Mouse (Mus musculus) hindbrain, embryonic 10.5 days (tissue): ENCODE measurements around the gene Rapgef1. TPM values are rescaled to one million over a fixed set of nuclear protein-coding genes. Genes with fewer than 3 reads are reported as not detected.
A peak's percentile ranks its signal among the peaks of the same experiment; 100 is the strongest.

Experiments
- DNase-seq: peaks from one replicate; pipeline ENCODE4 v3.0.0-alpha.2; 2017; ENCODE audit warnings: low spot score
- H3K27ac ChIP-seq: fragments of 300-500 bp; sonication (generic); 2 replicates; pipeline ENCODE4 v1.5.1; 2016; ENCODE audit warnings: mild to moderate bottlenecking, moderate library complexity
- H3K27me3 ChIP-seq: fragments of 300-500 bp; sonication (generic); 2 replicates; pipeline ENCODE4 v1.6.1; 2016; ENCODE audit warnings: mild to moderate bottlenecking; ENCODE audit not compliant: poor library complexity, insufficient read depth, severe bottlenecking
- H3K36me3 ChIP-seq: fragments of 300-500 bp; sonication (generic); 2 replicates; pipeline ENCODE4 v1.6.1; 2016; ENCODE audit warnings: mild to moderate bottlenecking, moderate library complexity
- H3K4me1 ChIP-seq: fragments of 300-500 bp; sonication (generic); replicated peaks from 2 replicates; pipeline ENCODE4 v1.6.1; 2016; ENCODE audit warnings: mild to moderate bottlenecking
- H3K4me3 ChIP-seq: fragments of 300-500 bp; sonication (generic); 2 replicates; pipeline ENCODE4 v1.5.1; 2016; ENCODE audit warnings: mild to moderate bottlenecking, moderate library complexity
- H3K9me3 ChIP-seq: fragments of 300-500 bp; sonication (generic); 2 replicates; pipeline ENCODE4 v1.6.1; 2016; ENCODE audit warnings: mild to moderate bottlenecking, moderate library complexity
- WGBS: fragments of 180-500 bp; shearing (Covaris S2); methylation state at CpG from one replicate; pipeline ENCODE4 v1.1.7; 2016; 5-methylcytosine and 5-hydroxymethylcytosine counted together
- polyA plus RNA-seq: library from polyadenylated mRNA; unstranded; fragments of >200 nt; fragmentation: Nextera tagmentation; extraction: Ambion mirVana; gene quantifications from 2 replicates; pipeline ENCODE4 v1.2.1, GENCODE M21; 2016

The Rapgef1 gene
- polyA plus RNA-seq, 1 experiment from 2014 or later = 13.5 TPM

DNA sequence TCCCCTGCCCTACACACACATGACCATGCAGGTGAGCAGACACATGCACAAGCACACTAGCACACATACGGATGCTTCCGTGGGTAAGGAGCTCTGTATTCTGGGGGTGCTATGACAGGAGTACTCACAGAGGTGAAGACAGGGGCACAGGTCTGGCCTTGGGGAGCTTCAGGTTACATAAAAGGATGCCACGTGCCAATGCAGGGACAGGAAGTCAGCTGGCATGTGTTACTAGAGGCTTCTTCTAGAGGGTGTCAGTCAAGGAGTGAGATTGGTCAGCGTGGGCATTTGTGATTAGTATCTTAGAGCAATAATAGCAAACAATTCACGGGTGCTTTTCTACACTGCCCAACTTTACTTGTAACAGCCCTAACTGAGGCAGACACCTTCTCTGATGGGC is 71.5 kb downstream of the Rapgef1 start:
- Histone ChIP-seq H3K4me1 (no peaks in the 10 kb centered on the region), H3K27me3 (no peaks in the 10 kb centered on the region), H3K36me3 (peaks cover 92% of the 10 kb centered on the region), H3K9me3 (no peaks in the 10 kb centered on the region), H3K27ac (no peak overlapping the region), H3K4me3 (no peak overlapping the region)
- no peak for DNase-seq
- WGBS = 90% methylated on average over 5 of the region's 5 CpGs

- no peak overlapping the region for H3K27ac ChIP-seq
- H3K36me3 ChIP-seq = peaks cover 92% of the 10 kb centered on the region
- no peaks in the 10 kb centered on the region for H3K27me3 ChIP-seq
- H3K4me1 ChIP-seq = no peaks in the 10 kb centered on the region
- DNase-seq = no peak
- no peaks in the 10 kb centered on the region for H3K9me3 ChIP-seq
- no peak overlapping the region for H3K4me3 ChIP-seq
- 77% methylated on average over 6 of the region's 6 CpGs for WGBS
These were observed 72.0 kb downstream of the Rapgef1 start for GRCm38 (mm10) chr2:29691507-29691906.

GRCm38 (mm10) chr2:29692192-29692591 is 72.7 kb downstream of the Rapgef1 start:
- no peaks in the 10 kb centered on the region for H3K27me3 ChIP-seq
- 88% methylated on average over 2 of the region's 2 CpGs for WGBS
- no peak for DNase-seq
- no peak overlapping the region for H3K4me3 ChIP-seq
- no peaks in the 10 kb centered on the region for H3K9me3 ChIP-seq
- no peaks in the 10 kb centered on the region for H3K4me1 ChIP-seq
- no peak overlapping the region for H3K27ac ChIP-seq
- peaks cover 91% of the 10 kb centered on the region for H3K36me3 ChIP-seq

GRCm38 (mm10) chr2:29696207-29696800 is 76.8 kb downstream of the Rapgef1 start:
- no peak for DNase-seq
- Histone ChIP-seq H3K9me3 (no peaks in the 10 kb centered on the region), H3K27me3 (no peaks in the 10 kb centered on the region), H3K4me1 (no peaks in the 10 kb centered on the region), H3K36me3 (peaks cover 95% of the 10 kb centered on the region), H3K27ac (no peak overlapping the region), H3K4me3 (no peak overlapping the region)
- WGBS = 82% methylated on average over 7 of the region's 7 CpGs

GRCm38 (mm10) chr2:29698421-29699290 is 79.1 kb downstream of the Rapgef1 start:
- Histone ChIP-seq H3K4me3 (no peak overlapping the region), H3K4me1 (no peaks in the 10 kb centered on the region), H3K36me3 (peaks cover 95% of the 10 kb centered on the region), H3K9me3 (no peaks in the 10 kb centered on the region), H3K27me3 (no peaks in the 10 kb centered on the region), H3K27ac (no peak overlapping the region)
- DNase-seq = no peak
- 89% methylated on average over 6 of the region's 6 CpGs for WGBS

- peaks cover 98% of the 10 kb centered on the region for H3K36me3 ChIP-seq
- no peak for DNase-seq
- H3K27me3 ChIP-seq = no peaks in the 10 kb centered on the region
- H3K4me1 ChIP-seq = no peaks in the 10 kb centered on the region
- no peaks in the 10 kb centered on the region for H3K9me3 ChIP-seq
- H3K27ac ChIP-seq = no peak overlapping the region
- no peak overlapping the region for H3K4me3 ChIP-seq
These were observed 81.4 kb downstream of the Rapgef1 start for GRCm38 (mm10) chr2:29700898-29701297.

DNA sequence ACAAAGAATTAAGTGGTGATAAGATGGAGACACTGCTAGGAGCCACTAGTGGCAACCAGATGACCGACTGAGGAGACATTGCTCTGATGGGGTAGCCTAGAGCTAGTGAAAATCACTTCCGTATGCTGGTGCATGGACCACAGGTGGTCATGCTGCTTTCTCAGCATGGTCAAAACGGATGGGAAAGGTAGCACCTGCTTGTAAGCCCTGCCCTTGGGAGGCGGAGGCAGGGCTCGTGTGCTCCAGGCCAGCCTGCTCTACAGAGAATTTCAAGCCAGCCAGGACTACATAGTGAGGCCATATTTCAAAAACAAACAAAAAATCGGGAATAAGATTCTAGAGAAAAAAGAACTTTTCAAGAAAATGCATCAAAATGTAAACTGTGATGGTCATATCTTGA is 81.9 kb downstream of the Rapgef1 start:
- H3K4me1 ChIP-seq = no peaks in the 10 kb centered on the region
- no peak overlapping the region for H3K27ac ChIP-seq
- no peaks in the 10 kb centered on the region for H3K9me3 ChIP-seq
- no peaks in the 10 kb centered on the region for H3K27me3 ChIP-seq
- peaks cover 98% of the 10 kb centered on the region for H3K36me3 ChIP-seq
- 85% methylated on average over 6 of the region's 6 CpGs for WGBS
- DNase-seq = no peak
- no peak overlapping the region for H3K4me3 ChIP-seq

DNA sequence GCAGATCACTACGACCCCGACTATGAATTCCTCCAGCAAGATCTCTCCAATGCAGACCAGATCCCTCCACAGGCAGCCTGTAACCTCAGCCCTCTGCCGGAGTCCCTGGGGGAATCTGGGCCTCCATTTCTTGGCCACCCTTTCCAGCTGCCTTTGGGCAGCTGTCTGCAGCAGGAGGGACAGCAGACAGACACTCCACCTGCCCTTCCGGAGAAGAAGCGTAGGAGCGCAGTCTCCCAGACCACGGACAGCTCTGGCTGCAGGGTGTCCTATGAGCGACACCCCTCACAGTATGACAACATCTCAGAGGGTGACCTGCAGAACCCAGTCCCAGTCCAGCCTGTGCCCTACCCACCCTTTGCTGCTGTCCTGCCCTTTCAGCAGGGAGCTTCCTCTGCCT is 82.7 kb downstream of the Rapgef1 start:
- Histone ChIP-seq H3K4me3 (no peak overlapping the region), H3K36me3 (peaks cover 99% of the 10 kb centered on the region), H3K4me1 (no peaks in the 10 kb centered on the region), H3K27me3 (no peaks in the 10 kb centered on the region), H3K27ac (no peak overlapping the region), H3K9me3 (no peaks in the 10 kb centered on the region)
- no peak for DNase-seq
- 98% methylated on average over 8 of the region's 8 CpGs for WGBS

DNA sequence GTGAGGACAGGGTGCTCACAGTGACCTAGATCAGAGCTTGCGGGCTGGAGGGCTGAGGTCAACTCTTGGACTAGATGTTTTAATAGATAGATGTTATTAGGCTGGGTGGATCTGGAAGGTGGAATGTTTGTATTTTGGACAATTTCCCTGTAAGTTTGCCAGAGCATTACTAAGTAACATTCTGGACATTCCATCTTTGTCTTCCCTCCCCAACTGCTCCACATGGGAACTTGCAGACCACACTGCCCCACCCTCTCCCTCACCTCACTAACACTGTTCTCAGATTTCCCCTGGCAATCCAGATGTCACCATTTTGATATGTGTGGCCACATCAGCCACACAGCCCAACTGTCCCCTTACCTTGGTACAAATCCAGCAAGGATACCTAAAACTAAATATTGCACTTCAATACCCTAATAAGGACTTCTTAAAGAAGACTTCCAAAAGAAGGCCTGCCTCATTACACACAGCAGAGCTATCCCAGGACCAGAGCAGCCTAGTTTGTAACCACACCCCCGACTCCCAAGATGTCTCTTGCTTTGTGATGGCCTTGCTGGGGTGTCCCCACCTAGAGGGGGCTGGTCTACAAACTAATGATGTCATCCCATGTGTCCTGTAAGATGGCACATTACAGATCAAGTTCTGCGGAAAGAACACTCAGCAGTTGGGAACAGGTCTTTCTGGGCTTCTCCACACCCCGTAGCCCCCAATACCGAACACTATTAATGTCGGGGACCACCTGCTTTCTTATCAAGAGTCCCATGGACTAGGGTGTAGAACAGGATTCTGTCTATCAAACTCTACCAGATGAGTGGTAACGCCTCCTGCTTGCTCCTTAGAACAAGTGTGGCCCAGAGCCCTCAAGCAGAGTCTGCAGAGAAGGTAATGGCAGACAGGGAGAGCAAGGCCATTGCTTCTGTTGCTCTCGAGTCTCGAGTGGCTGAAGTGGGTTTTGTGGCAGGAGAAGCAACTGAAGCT is 83.9 kb downstream of the Rapgef1 start:
- H3K4me3 ChIP-seq = no peak overlapping the region
- no peak for DNase-seq
- H3K27me3 ChIP-seq = no peaks in the 10 kb centered on the region
- no peaks in the 10 kb centered on the region for H3K4me1 ChIP-seq
- WGBS = 92% methylated on average over 9 of the region's 9 CpGs
- H3K9me3 ChIP-seq = no peaks in the 10 kb centered on the region
- no peak overlapping the region for H3K27ac ChIP-seq
- peaks cover 100% of the 10 kb centered on the region for H3K36me3 ChIP-seq

DNA sequence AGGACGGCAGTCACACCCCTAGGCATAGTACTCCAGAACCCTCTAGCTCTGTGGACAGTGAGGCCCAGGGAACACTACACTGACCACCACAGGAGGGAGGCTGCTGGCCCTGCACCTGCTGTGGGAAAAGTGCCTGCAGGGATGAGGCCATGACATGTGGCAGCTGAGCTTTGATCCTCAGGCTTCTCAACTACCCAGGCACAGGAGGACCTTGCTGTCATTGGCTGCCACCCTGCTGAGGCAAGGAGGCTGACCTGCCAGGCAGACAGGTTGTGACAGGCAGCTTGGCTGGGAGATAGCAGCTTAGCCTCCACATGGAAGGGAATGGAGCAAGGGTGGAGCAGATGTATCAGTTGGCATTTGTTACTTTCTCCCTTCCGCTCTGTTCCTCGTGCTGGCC is 86.0 kb downstream of the Rapgef1 start:
- DNase-seq = no peak
- Histone ChIP-seq H3K27ac (no peak overlapping the region), H3K27me3 (no peaks in the 10 kb centered on the region), H3K9me3 (no peaks in the 10 kb centered on the region), H3K36me3 (peaks cover 95% of the 10 kb centered on the region), H3K4me3 (no peak overlapping the region), H3K4me1 (no peaks in the 10 kb centered on the region)
- 77% methylated on average over 3 of the region's 3 CpGs for whole genome bisulfite sequencing

GRCm38 (mm10) chr2:29706726-29707620 is 87.5 kb downstream of the Rapgef1 start:
- H3K27me3 ChIP-seq = no peaks in the 10 kb centered on the region
- DNase-seq = no peak
- 96% methylated on average over 18 of the region's 18 CpGs for WGBS
- no peaks in the 10 kb centered on the region for H3K9me3 ChIP-seq
- H3K4me3 ChIP-seq = no peak overlapping the region
- H3K4me1 ChIP-seq = 0 out of 2 replicates have a peak, but pooled peaks cover 5% of the 10 kb centered on the region
- H3K36me3 ChIP-seq = peaks cover 92% of the 10 kb centered on the region
- H3K27ac ChIP-seq = no peak overlapping the region

DNA sequence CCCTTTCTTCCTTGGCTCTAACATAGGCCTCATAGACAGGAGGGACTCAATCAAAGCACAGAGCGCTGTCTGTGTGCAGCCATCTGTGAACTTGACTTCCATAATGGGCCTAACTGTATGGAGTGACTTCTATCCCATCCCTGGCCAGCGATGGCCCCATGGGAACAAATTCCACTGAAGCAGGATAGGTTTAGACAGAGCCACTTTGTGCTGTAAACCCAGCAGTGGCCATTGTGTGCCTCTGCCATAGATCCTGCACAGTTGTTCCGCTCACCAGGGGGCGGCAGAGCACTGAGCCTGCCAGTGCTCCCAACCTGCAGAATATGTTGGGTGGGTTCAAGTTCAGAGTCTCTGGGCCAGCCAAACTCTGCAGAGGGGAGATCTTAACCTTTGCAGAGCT is 88.2 kb downstream of the Rapgef1 start:
- Histone ChIP-seq H3K27ac (no peak overlapping the region), H3K27me3 (no peaks in the 10 kb centered on the region), H3K4me3 (no peak overlapping the region), H3K4me1 (0 out of 2 replicates have a peak, but pooled peaks cover 5% of the 10 kb centered on the region), H3K9me3 (no peaks in the 10 kb centered on the region), H3K36me3 (peaks cover 92% of the 10 kb centered on the region)
- WGBS = 89% methylated on average over 4 of the region's 4 CpGs
- DNase-seq = peak; percentile 16
